Mouse (Mus musculus) neutrophil, adult 5-6 weeks (primary cell): ENCODE data around the gene Tesk2. TPM values are rescaled to one million over a fixed set of nuclear protein-coding genes. Genes with fewer than 3 reads are reported as not detected.
A peak's percentile ranks its signal among the peaks of the same experiment; 100 is the strongest.

Experiments
- ATAC-seq: fragments of 151-379, 151-347 bp; 2 replicates; pipeline ENCODE4 v1.8.0; 2017; ENCODE audit warnings: mild to moderate bottlenecking, moderate TSS enrichment; ENCODE audit not compliant: insufficient number of reproducible peaks, poor library complexity, low FRiP score, severe bottlenecking; ENCODE audit errors: extremely low read depth
- total RNA-seq: library from RNA; stranded (forward); fragments of 200-1000 nt; gene quantifications from 2 replicates; pipeline ENCODE4 v1.2.3, GENCODE M21; 2017

Tesk2 gene
- total RNA-seq, 1 experiment from 2014 or later = 9.3 TPM

- ATAC-seq = no peak
Observed at GRCm38 (mm10) chr4:116708791-116709390, 11.9 kb upstream of the Tesk2 start.

GRCm38 (mm10) chr4:116710154-116710553, 10.6 kb upstream of the Tesk2 start:
- no peak for ATAC-seq

- ATAC-seq = no peak
Observed at GRCm38 (mm10) chr4:116712536-116712935, 8.2 kb upstream of the Tesk2 start.

- peak; percentile 45 for ATAC-seq
Observed at GRCm38 (mm10) chr4:116719396-116719795, 1.4 kb upstream of the Tesk2 start.

GRCm38 (mm10) chr4:116721098-116721628, 415 bp downstream of the Tesk2 start:
- no peak for ATAC-seq

- ATAC-seq = no peak
Observed at GRCm38 (mm10) chr4:116722230-116722629, 1.5 kb downstream of the Tesk2 start.

GRCm38 (mm10) chr4:116725444-116725843, 4.7 kb downstream of the Tesk2 start:
- ATAC-seq = no peak

GRCm38 (mm10) chr4:116727401-116727800, 6.7 kb downstream of the Tesk2 start:
- no peak for ATAC-seq

- ATAC-seq = no peak
Observed at GRCm38 (mm10) chr4:116729532-116729931, 8.8 kb downstream of the Tesk2 start.

GRCm38 (mm10) chr4:116731077-116731476, 10.3 kb downstream of the Tesk2 start:
- ATAC-seq = no peak

- no peak for ATAC-seq
Observed at GRCm38 (mm10) chr4:116732355-116732754, 11.6 kb downstream of the Tesk2 start.

- no peak for ATAC-seq
Observed at GRCm38 (mm10) chr4:116734996-116735395, 14.2 kb downstream of the Tesk2 start.

- no peak for ATAC-seq
Observed at GRCm38 (mm10) chr4:116738972-116739751, 18.4 kb downstream of the Tesk2 start.

- ATAC-seq = no peak
Observed at GRCm38 (mm10) chr4:116749750-116750149, 29.0 kb downstream of the Tesk2 start.

- no peak for ATAC-seq
Observed at GRCm38 (mm10) chr4:116761914-116762313, 41.2 kb downstream of the Tesk2 start.

- ATAC-seq = no peak
Observed at GRCm38 (mm10) chr4:116764001-116764400, 43.3 kb downstream of the Tesk2 start.

- ATAC-seq = no peak
Observed at GRCm38 (mm10) chr4:116768510-116768909, 47.8 kb downstream of the Tesk2 start.

GRCm38 (mm10) chr4:116769060-116769459, 48.3 kb downstream of the Tesk2 start:
- ATAC-seq = no peak

- no peak for ATAC-seq
Observed at GRCm38 (mm10) chr4:116776391-116776790, 55.6 kb downstream of the Tesk2 start.

GRCm38 (mm10) chr4:116777079-116777478, 56.3 kb downstream of the Tesk2 start:
- ATAC-seq = no peak
